Mouse (Mus musculus) bone marrow macrophage, adult 2 months (primary cell): ENCODE measurements around the gene Mettl7a1.
"Not testable (repeated sequence)": the region's sequence is repeated elsewhere in the genome, so short reads cannot be mapped to it uniquely, and the experiment has no call there.

ENCODE experiments used
- CTCF ChIP-seq: IDR thresholded peaks from 2 replicates; pipeline ENCODE4 v1.5.1; 2012; ENCODE audit warnings: low read depth, mild to moderate bottlenecking, low read length, moderate library complexity
- POLR2A ChIP-seq: IDR thresholded peaks from 2 replicates; pipeline ENCODE4 v1.6.1; 2012; ENCODE audit warnings: mild to moderate bottlenecking, low read depth, low read length, borderline replicate concordance

DNA sequence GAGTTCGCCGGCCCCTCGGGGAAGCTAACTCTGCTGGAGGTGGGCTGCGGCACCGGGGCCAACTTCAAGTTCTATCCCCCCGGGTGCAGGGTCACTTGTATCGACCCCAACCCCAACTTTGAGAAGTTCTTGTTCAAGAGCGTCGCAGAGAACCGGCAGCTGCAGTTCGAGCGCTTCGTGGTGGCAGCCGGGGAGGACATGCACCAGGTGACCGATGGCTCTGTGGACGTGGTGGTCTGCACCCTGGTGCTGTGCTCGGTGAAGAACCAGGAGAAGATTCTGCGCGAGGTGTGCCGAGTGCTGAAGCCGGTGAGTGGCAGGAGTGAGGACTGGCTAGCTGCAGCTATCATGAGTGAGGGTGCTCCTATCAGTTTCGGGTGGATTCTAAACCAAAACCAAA lies 49.5 kb downstream of the Mettl7a1 start:
- TF ChIP-seq CTCF, POLR2A: not testable (repeated sequence)
